Mouse (Mus musculus): ENCODE data around the gene Fmnl1. TPM values are rescaled to one million over a fixed set of nuclear protein-coding genes. Genes with fewer than 3 reads are reported as not detected.

Fmnl1 gene
- polyA plus RNA-seq, 1 experiment, result 63.7 TPM

GRCm38 (mm10) chr11:103139951-103140762 is 30.8 kb upstream of the Fmnl1 start:
- 82% methylated on average over 14 of the region's 14 CpGs for WGBS
- peak overlapping the region; percentile 95; the same call in 1 of the 2 replicates for H3K27ac ChIP-seq (ENCODE audit: insufficient read depth, low read length)

GRCm38 (mm10) chr11:103140763-103141100 is 30.2 kb upstream of the Fmnl1 start:
- no peaks in the 10 kb centered on the region for H3K27me3 ChIP-seq (ENCODE audit: control insufficient read depth, insufficient read depth, low read length)
- WGBS, result 49% methylated on average over 6 of the region's 6 CpGs
- TF ChIP-seq CTCF (IDR thresholded peaks at IDR 0.05; ENCODE audit: borderline replicate concordance, insufficient read depth, low read depth, low read length) (no peak), POLR2A (IDR thresholded peaks at IDR 0.05; ENCODE audit: borderline replicate concordance, insufficient read depth, low read length) (no peak)
- no peak overlapping the region for H3K4me3 ChIP-seq (replicated peaks; ENCODE audit: insufficient read depth, low read depth, low read length)
- peaks cover 13% of the 10 kb centered on the region for H3K4me1 ChIP-seq (ENCODE audit: control insufficient read depth, insufficient read depth, low read length)
- peak overlapping the region; percentile 95 for H3K27ac ChIP-seq (ENCODE audit: insufficient read depth, low read length)
- no peak for DNase-seq

More at GRCm38 (mm10) chr11:103139951-103140762, 30.8 kb upstream of the Fmnl1 start:
- Histone ChIP-seq H3K4me1 (ENCODE audit: control insufficient read depth, insufficient read depth, low read length) (peaks cover 17% of the 10 kb centered on the region), H3K4me3 (replicated peaks; ENCODE audit: insufficient read depth, low read depth, low read length) (no peak overlapping the region), H3K27me3 (ENCODE audit: control insufficient read depth, insufficient read depth, low read length) (no peaks in the 10 kb centered on the region)
- DNase-seq, result no peak
- no peak for TF ChIP-seq CTCF (IDR thresholded peaks at IDR 0.05; ENCODE audit: borderline replicate concordance, insufficient read depth, low read depth, low read length)
- no peak for TF ChIP-seq POLR2A (IDR thresholded peaks at IDR 0.05; ENCODE audit: borderline replicate concordance, insufficient read depth, low read length)

GRCm38 (mm10) chr11:103141101-103141943 is 29.6 kb upstream of the Fmnl1 start:
- no peaks in the 10 kb centered on the region for H3K27me3 ChIP-seq (ENCODE audit: control insufficient read depth, insufficient read depth, low read length)
- peak in 1 of 2 experiments; percentile 41 for DNase-seq
- peak overlapping the region; percentile 95 for H3K27ac ChIP-seq (ENCODE audit: insufficient read depth, low read length)
- H3K4me3 ChIP-seq (replicated peaks; ENCODE audit: insufficient read depth, low read depth, low read length), result peak overlapping the region; percentile 3
- peaks cover 13% of the 10 kb centered on the region for H3K4me1 ChIP-seq (ENCODE audit: control insufficient read depth, insufficient read depth, low read length)
- 33% methylated on average over 11 of the region's 11 CpGs for WGBS
- no peak for TF ChIP-seq POLR2A (IDR thresholded peaks at IDR 0.05; ENCODE audit: borderline replicate concordance, insufficient read depth, low read length)
- TF ChIP-seq CTCF (IDR thresholded peaks at IDR 0.05; ENCODE audit: borderline replicate concordance, insufficient read depth, low read depth, low read length), result no peak

GRCm38 (mm10) chr11:103141944-103142255 is 29.0 kb upstream of the Fmnl1 start:
- Histone ChIP-seq H3K4me3 (replicated peaks; ENCODE audit: insufficient read depth, low read depth, low read length) (peak overlapping the region; percentile 3), H3K4me1 (ENCODE audit: control insufficient read depth, insufficient read depth, low read length) (peaks cover 13% of the 10 kb centered on the region), H3K27ac (ENCODE audit: insufficient read depth, low read length) (peak overlapping the region; percentile 95), H3K27me3 (ENCODE audit: control insufficient read depth, insufficient read depth, low read length) (no peaks in the 10 kb centered on the region)
- TF ChIP-seq CTCF (IDR thresholded peaks at IDR 0.05; ENCODE audit: borderline replicate concordance, insufficient read depth, low read depth, low read length) (no peak), POLR2A (IDR thresholded peaks at IDR 0.05; ENCODE audit: borderline replicate concordance, insufficient read depth, low read length) (no peak)
- 33% methylated on average over 1 of the region's 1 CpGs for WGBS
- peak in 1 of 2 experiments; percentile 46 for DNase-seq

GRCm38 (mm10) chr11:103142441-103143182 is 28.3 kb upstream of the Fmnl1 start:
- WGBS, result 1% methylated on average over 8 of the region's 8 CpGs

GRCm38 (mm10) chr11:103144309-103145285 is 26.3 kb upstream of the Fmnl1 start:
- WGBS, result 43% methylated on average over 12 of the region's 12 CpGs
- no peak for TF ChIP-seq CTCF (IDR thresholded peaks at IDR 0.05; ENCODE audit: borderline replicate concordance, insufficient read depth, low read depth, low read length)
- no peak overlapping the region for H3K27ac ChIP-seq (ENCODE audit: insufficient read depth, low read length)
- no peaks in the 10 kb centered on the region for H3K27me3 ChIP-seq (ENCODE audit: control insufficient read depth, insufficient read depth, low read length)
- H3K4me1 ChIP-seq (ENCODE audit: control insufficient read depth, insufficient read depth, low read length), result peaks cover 13% of the 10 kb centered on the region
- no peak overlapping the region for H3K4me3 ChIP-seq (replicated peaks; ENCODE audit: insufficient read depth, low read depth, low read length)
- DNase-seq, result no peak

More at GRCm38 (mm10) chr11:103142441-103143182, 28.3 kb upstream of the Fmnl1 start:
- peaks cover 13% of the 10 kb centered on the region for H3K4me1 ChIP-seq (ENCODE audit: control insufficient read depth, insufficient read depth, low read length)
- peak overlapping the region; percentile 76 for H3K4me3 ChIP-seq (replicated peaks; ENCODE audit: insufficient read depth, low read depth, low read length)
- peak; percentile 87 to 92 for DNase-seq
- 0 out of 2 replicates have a peak, but pooled peaks have one; percentile 0 for TF ChIP-seq CTCF (IDR thresholded peaks at IDR 0.05; ENCODE audit: borderline replicate concordance, insufficient read depth, low read depth, low read length)
- TF ChIP-seq POLR2A (IDR thresholded peaks at IDR 0.05; ENCODE audit: borderline replicate concordance, insufficient read depth, low read length), result peak; percentile 56; the same call in 1 of the 2 replicates
- H3K27me3 ChIP-seq (ENCODE audit: control insufficient read depth, insufficient read depth, low read length), result no peaks in the 10 kb centered on the region
- peak overlapping the region; percentile 95 for H3K27ac ChIP-seq (ENCODE audit: insufficient read depth, low read length)

Measured in cerebellum, adult 2 months (tissue).